Mouse (Mus musculus) spleen, adult 2 months (tissue): ENCODE measurements around the gene Taar7f. TPM values are rescaled to one million over a fixed set of nuclear protein-coding genes. Genes with fewer than 3 reads are reported as not detected.
"Not testable (repeated sequence)": the region's sequence is repeated elsewhere in the genome, so short reads cannot be mapped to it uniquely, and the experiment has no call there.

ENCODE experiments used
- DNase-seq, 2 experiments: peaks; one replicate each; pipeline versions ENCODE4 v3.0.0 to v3.0.0-alpha.2; 2012 to 2021; ENCODE audit warnings: low spot score in 2 of 2, low read depth in 1 of 2
- H3K27ac ChIP-seq: fragments of 200-500 bp; 2 replicates; pipeline ENCODE4 v1.5.1; 2012; ENCODE audit warnings: low read length, inconsistent platforms; ENCODE audit not compliant: insufficient read depth
- H3K27me3 ChIP-seq: fragments of 200-500 bp; 2 replicates; pipeline ENCODE4 v1.6.1; 2012; ENCODE audit warnings: mild to moderate bottlenecking, moderate library complexity, low read length, inconsistent platforms; ENCODE audit not compliant: control insufficient read depth, insufficient read depth
- H3K36me3 ChIP-seq: fragments of 200-500 bp; 2 replicates; pipeline ENCODE4 v1.6.1; 2012; ENCODE audit warnings: mild to moderate bottlenecking, low read length, inconsistent platforms; ENCODE audit not compliant: control insufficient read depth, insufficient read depth
- H3K4me1 ChIP-seq: fragments of 200-500 bp; 2 replicates; pipeline ENCODE4 v1.6.1; 2011; ENCODE audit warnings: inconsistent platforms; ENCODE audit not compliant: control insufficient read depth, insufficient read depth, insufficient read length
- H3K4me3 ChIP-seq: fragments of 200-500 bp; 2 replicates; pipeline ENCODE4 v1.5.1; 2011; ENCODE audit warnings: mild to moderate bottlenecking, inconsistent platforms; ENCODE audit not compliant: insufficient read depth, insufficient read length; ENCODE audit errors: extremely low read depth
- CTCF ChIP-seq: fragments of 200-500 bp; IDR thresholded peaks from 2 replicates; pipeline ENCODE4 v1.5.1; 2011; ENCODE audit warnings: mild to moderate bottlenecking, inconsistent platforms; ENCODE audit not compliant: insufficient read depth, insufficient read length, insufficient replicate concordance; ENCODE audit errors: extremely low read depth
- POLR2A ChIP-seq: fragments of 200-500 bp; IDR thresholded peaks from 2 replicates; pipeline ENCODE4 v1.6.1; 2011; ENCODE audit warnings: low read depth, low read length, inconsistent platforms
- WGBS: fragments of 180-500 bp; shearing (Covaris S2); methylation state at CpG from one replicate; pipeline ENCODE4 v1.1.7; 2018; 5-methylcytosine and 5-hydroxymethylcytosine counted together
- polyA plus RNA-seq: library from polyadenylated mRNA; depleted of rRNA; stranded (reverse); fragments of >200 nt; gene quantifications from 2 replicates; pipeline ENCODE4 v1.2.3, GENCODE M21; 2012; rRNA removed

The Taar7f gene
- polyA plus RNA-seq, 1 experiment, result not detected

GRCm38 (mm10) chr10:24085936-24086335 lies 36.6 kb downstream of the Taar7f start:
- Histone ChIP-seq H3K36me3 (no peaks in the 10 kb centered on the region), H3K4me1 (no peaks in the 10 kb centered on the region), H3K4me3 (no peak overlapping the region), H3K27me3 (no peaks in the 10 kb centered on the region), H3K27ac (no peak overlapping the region)
- 90% methylated on average over 5 of the region's 5 CpGs for WGBS
- no peak for TF ChIP-seq POLR2A
- no peak for TF ChIP-seq CTCF
- no peak for DNase-seq

DNA sequence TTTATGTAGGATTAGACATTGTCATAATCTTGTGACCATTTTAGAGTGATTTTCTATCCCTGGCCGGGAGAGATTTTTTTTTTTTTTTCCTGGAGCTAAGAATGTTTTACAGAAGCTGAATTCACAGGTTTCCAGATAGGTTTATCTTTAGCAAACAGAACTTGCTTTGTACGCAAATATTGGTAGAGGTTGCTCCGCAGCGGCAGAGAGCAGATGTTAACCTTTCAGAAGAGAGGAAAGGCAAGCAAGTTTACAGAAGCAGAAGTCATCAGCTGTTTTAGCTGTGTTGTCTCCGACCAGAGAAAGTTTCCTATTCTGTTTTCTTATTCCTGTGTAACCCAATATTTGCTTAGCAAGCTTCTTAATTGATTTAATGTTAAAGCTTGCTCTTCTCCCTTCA lies 37.2 kb downstream of the Taar7f start:
- DNase-seq, result no peak
- Histone ChIP-seq H3K4me1 (no peaks in the 10 kb centered on the region), H3K36me3 (no peaks in the 10 kb centered on the region), H3K27ac (no peak overlapping the region), H3K27me3 (no peaks in the 10 kb centered on the region), H3K4me3 (no peak overlapping the region)
- TF ChIP-seq CTCF, result no peak
- TF ChIP-seq POLR2A, result no peak
- WGBS, result 57% methylated on average over 5 of the region's 5 CpGs

DNA sequence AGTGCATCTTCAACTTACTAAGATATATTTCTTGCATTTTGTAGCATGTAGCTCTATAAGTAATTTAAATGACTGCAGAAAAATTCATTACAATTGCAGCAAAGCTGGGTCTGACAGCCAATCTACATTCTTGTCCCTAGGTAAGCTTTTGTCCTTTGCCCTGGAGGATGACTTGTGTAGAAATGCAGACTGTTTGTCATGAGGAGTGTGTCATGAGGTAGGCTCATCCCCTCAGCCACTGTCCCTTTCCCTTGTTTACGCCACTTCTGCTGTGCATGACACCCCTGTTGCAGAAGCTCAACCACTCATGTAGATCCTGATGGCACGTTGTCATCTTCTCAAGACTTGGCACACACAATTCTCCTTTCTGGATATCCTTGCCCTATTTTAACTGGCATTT lies 37.9 kb downstream of the Taar7f start:
- whole genome bisulfite sequencing, result 89% methylated on average over 2 of the region's 2 CpGs
- no peak for DNase-seq
- no peaks in the 10 kb centered on the region for H3K27me3 ChIP-seq
- no peak overlapping the region for H3K27ac ChIP-seq
- TF ChIP-seq POLR2A (no peak), CTCF (no peak)
- no peak overlapping the region for H3K4me3 ChIP-seq
- no peaks in the 10 kb centered on the region for H3K4me1 ChIP-seq
- H3K36me3 ChIP-seq, result no peaks in the 10 kb centered on the region

DNA sequence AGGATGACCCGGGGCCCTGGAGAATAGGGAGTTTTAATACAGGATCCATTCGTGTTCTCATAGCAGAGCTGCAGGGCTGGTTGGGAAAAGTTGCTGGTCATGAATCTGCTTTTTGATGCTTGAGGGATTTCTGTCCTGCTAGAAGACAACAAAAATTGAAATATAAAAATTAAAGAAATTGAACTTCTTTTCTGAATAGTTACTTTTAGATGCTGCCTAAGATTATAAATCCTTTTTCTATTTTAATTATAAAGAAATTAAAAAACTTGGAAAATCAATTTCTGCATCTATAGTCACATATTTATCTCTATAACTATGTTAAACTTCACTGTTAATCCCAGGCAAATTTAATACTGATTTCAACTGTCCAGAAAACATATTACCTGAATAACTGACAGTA lies 42.9 kb downstream of the Taar7f start, which contains the start of gene Taar8b:
Gene Taar8b, minus strand, starts transcription at position 101 of the 400 bp plus-strand sequence.
- TF ChIP-seq POLR2A (no peak), CTCF (no peak)
- no peaks in the 10 kb centered on the region for H3K36me3 ChIP-seq
- no peak for DNase-seq
- no peak within 1 kb of the TSS for H3K4me3 ChIP-seq
- WGBS, result 65% methylated on average over 2 of the region's 2 CpGs
- H3K27ac ChIP-seq, result no peak within 1 kb of the TSS
- H3K27me3 ChIP-seq, result no peaks in the 10 kb centered on the region
- no peaks in the 10 kb centered on the region for H3K4me1 ChIP-seq

GRCm38 (mm10) chr10:24097010-24097409 lies 47.7 kb downstream of the Taar7f start:
- not testable (repeated sequence) for H3K27ac ChIP-seq, H3K4me1 ChIP-seq, H3K4me3 ChIP-seq, H3K36me3 ChIP-seq, H3K27me3 ChIP-seq, DNase-seq
- 65% methylated on average over 2 of the region's 2 CpGs for WGBS

Other genes starting within 250 kb of the Taar7f start
- 1.8 and 2.2 TPM in 2 replicates for gene Vnn3, start 198.0 kb upstream of the Taar7f start, polyA plus RNA-seq
- 0.08 and 0.20 TPM in 2 replicates for gene Vnn1, start 154.8 kb upstream of the Taar7f start, polyA plus RNA-seq
- not detected in 2 replicates for gene Taar1, start 129.2 kb upstream of the Taar7f start, polyA plus RNA-seq
- not detected in 2 replicates for gene Taar2, start 110.9 kb upstream of the Taar7f start, polyA plus RNA-seq
- gene Taar3, start 100.0 kb upstream of the Taar7f start, polyA plus RNA-seq, result not detected in 2 replicates
- not detected in 2 replicates for gene Taar4, start 89.0 kb upstream of the Taar7f start, polyA plus RNA-seq
- gene Taar5, start 78.8 kb upstream of the Taar7f start, polyA plus RNA-seq, result not detected in 2 replicates
- gene Taar6, start 63.9 kb upstream of the Taar7f start, polyA plus RNA-seq, result not detected in 2 replicates
- not detected in 2 replicates for gene Taar7a, start 56.0 kb upstream of the Taar7f start, polyA plus RNA-seq
- not detected in 2 replicates for gene Taar7b, start 49.6 kb upstream of the Taar7f start, polyA plus RNA-seq
- gene Taar7d, start 22.3 kb upstream of the Taar7f start, polyA plus RNA-seq, result not detected in 2 replicates
- not detected in 2 replicates for gene Taar7e, start 11.9 kb upstream of the Taar7f start, polyA plus RNA-seq
- gene Taar8a, start 27.0 kb downstream of the Taar7f start, polyA plus RNA-seq, result not detected in 2 replicates
- 0.20 and 0.75 TPM in 2 replicates for gene Taar8b, start 42.8 kb downstream of the Taar7f start, polyA plus RNA-seq
- 0.15 and 0.25 TPM in 2 replicates for gene Taar8c, start 52.4 kb downstream of the Taar7f start, polyA plus RNA-seq
- gene Taar9, start 60.0 kb downstream of the Taar7f start, polyA plus RNA-seq, result 0.07 TPM in 1 of 2 replicates, not detected in the other
- 57.6 and 61.7 TPM in 2 replicates for gene Stx7, start 99.8 kb downstream of the Taar7f start, polyA plus RNA-seq
- 0.06 and 0.15 TPM in 2 replicates for gene Moxd1, start 174.0 kb downstream of the Taar7f start, polyA plus RNA-seq